Mouse (Mus musculus) Patski (cell line): ENCODE results near the gene Foxc2. TPM values are rescaled to one million over a fixed set of nuclear protein-coding genes. Genes with fewer than 3 reads are reported as not detected.

Source experiments
- ATAC-seq: fragments of 100-300 bp; one replicate; pipeline ENCODE4 v1.8.0; 2021
- CTCF ChIA-PET: fragments of 350-600 bp; sonication (Branson Sonifier 250); formaldehyde crosslinking; loops from one replicate; lab custom pipeline; 2022; ENCODE audit warnings: inconsistent platforms; lab: Charles Lee
- POLR2A ChIA-PET: fragments of 350-600 bp; sonication (Branson Sonifier 250); formaldehyde crosslinking; loops from one replicate; lab custom pipeline; 2022; ENCODE audit warnings: antibody characterized with exemption, inconsistent platforms; lab: Charles Lee
- DNase-seq: peaks from one replicate; pipeline ENCODE4 v3.0.0-alpha.2; 2011; ENCODE audit warnings: low read depth, low spot score
- H3K27me3 ChIP-seq: fragments of 371-371 bp; one replicate; pipeline ENCODE4 v1.5.1; 2021
- CTCF ChIP-seq: fragments of 100-300 bp; IDR thresholded peaks from one replicate; pipeline ENCODE4 v1.5.1; 2021
- in situ Hi-C: fragments of 300-500 bp; cut with MboI; formaldehyde crosslinking; loops from 3 replicates; pipeline ENCODE4 v1.11.1; 2018; ENCODE audit warnings: low pct_unique_long_range_greater_than_20kb, mixed read lengths
- polyA plus RNA-seq: library from polyadenylated mRNA; unstranded; gene quantifications from one replicate; pipeline ENCODE4 v1.2.3, GENCODE M21; 2021

The Foxc2 gene
- polyA plus RNA-seq, 1 experiment from 2014 or later, result 2.1 TPM

- H3K27me3 ChIP-seq, result peaks cover 5% of the 10 kb centered on the region
- ChIA-PET CTCF (no interaction called here), POLR2A (no interaction called here)
- in situ Hi-C loops, result no loop called here
- DNase-seq (no peak), ATAC-seq (no peak)
- no peak for TF ChIP-seq CTCF
Observed at GRCm38 (mm10) chr8:121148573-121149083, 32.7 kb downstream of the Foxc2 start.

GRCm38 (mm10) chr8:121152394-121152793 is 36.4 kb downstream of the Foxc2 start:
- no peak for TF ChIP-seq CTCF
- ChIA-PET CTCF (no interaction called here), POLR2A (interaction anchor here (0.6 to 0.7 kb wide), 2 partner anchors 18 to 20 kb away, joined by 3 read pairs; no protein-coding TSS in a partner anchor)
- H3K27me3 ChIP-seq, result peaks cover 5% of the 10 kb centered on the region
- ATAC-seq (no peak), DNase-seq (no peak)
- in situ Hi-C loops, result no loop called here

- H3K27me3 ChIP-seq, result no peaks in the 10 kb centered on the region
- POLR2A ChIA-PET, result no interaction called here
- in situ Hi-C loops, result no loop called here
- CTCF ChIA-PET, result no interaction called here
- no peak for ATAC-seq
- no peak for TF ChIP-seq CTCF
- no peak for DNase-seq
Observed at GRCm38 (mm10) chr8:121156990-121157491, 41.1 kb downstream of the Foxc2 start.

- H3K27me3 ChIP-seq, result peaks cover 6% of the 10 kb centered on the region
- DNase-seq (no peak), ATAC-seq (no peak)
- TF ChIP-seq CTCF, result no peak
- ChIA-PET POLR2A (interaction anchor here (0.5 kb wide), 1 partner anchor 167 kb away, joined by 3 read pairs; no protein-coding TSS in a partner anchor), CTCF (no interaction called here)
- in situ Hi-C loops, result no loop called here
Observed at GRCm38 (mm10) chr8:121158812-121159211, 42.8 kb downstream of the Foxc2 start.

- in situ Hi-C loops, result no loop called here
- DNase-seq, result no peak
- no peak for TF ChIP-seq CTCF
- ATAC-seq, result no peak
- ChIA-PET CTCF (no interaction called here), POLR2A (no interaction called here)
- H3K27me3 ChIP-seq, result peaks cover 6% of the 10 kb centered on the region
Observed at GRCm38 (mm10) chr8:121161437-121161836, 45.5 kb downstream of the Foxc2 start.

- ATAC-seq (no peak), DNase-seq (no peak)
- peaks cover 9% of the 10 kb centered on the region for H3K27me3 ChIP-seq
- no peak for TF ChIP-seq CTCF
- POLR2A ChIA-PET, result no interaction called here
- in situ Hi-C loops, result no loop called here
- CTCF ChIA-PET, result no interaction called here
Observed at GRCm38 (mm10) chr8:121162413-121162812, 46.4 kb downstream of the Foxc2 start.

GRCm38 (mm10) chr8:121162906-121163695 is 47.1 kb downstream of the Foxc2 start:
- no peak for TF ChIP-seq CTCF
- no peak for DNase-seq
- ATAC-seq, result no peak
- in situ Hi-C loops, result no loop called here
- H3K27me3 ChIP-seq, result peaks cover 9% of the 10 kb centered on the region
- CTCF ChIA-PET, result interaction anchor here (1.0 to 1.2 kb wide), 2 partner anchors 8 to 47 kb away, joined by 3 to 5 read pairs; partner anchors contain the start of gene Foxc2
- POLR2A ChIA-PET, result no interaction called here

GRCm38 (mm10) chr8:121164017-121164469 is 48.1 kb downstream of the Foxc2 start:
- in situ Hi-C loops, result no loop called here
- ChIA-PET CTCF (interaction anchor here (1.0 to 1.2 kb wide), 2 partner anchors 9 to 48 kb away, joined by 3 to 5 read pairs; partner anchors contain the start of gene Foxc2), POLR2A (no interaction called here)
- peaks cover 9% of the 10 kb centered on the region for H3K27me3 ChIP-seq
- DNase-seq (no peak), ATAC-seq (no peak)
- no peak for TF ChIP-seq CTCF

GRCm38 (mm10) chr8:121168033-121168432 is 52.1 kb downstream of the Foxc2 start:
- no peak for TF ChIP-seq CTCF
- CTCF ChIA-PET, result no interaction called here
- no peak for DNase-seq

More at GRCm38 (mm10) chr8:121168033-121168432, 52.1 kb downstream of the Foxc2 start:
- in situ Hi-C loops, result no loop called here
- POLR2A ChIA-PET, result no interaction called here
- ATAC-seq, result no peak
- H3K27me3 ChIP-seq, result peaks cover 7% of the 10 kb centered on the region

Other genes with a start within 250 kb of the Foxc2 start
- 1.8 TPM for gene Foxf1, start 31.8 kb upstream of the Foxc2 start, polyA plus RNA-seq
- gene Mthfsd, start 7.8 kb upstream of the Foxc2 start, polyA plus RNA-seq, result 62.0 TPM
- gene Foxl1, start 11.8 kb downstream of the Foxc2 start, polyA plus RNA-seq, result 0.05 TPM